Mouse (Mus musculus): ENCODE data around the gene 4930449I24Rik. TPM values are rescaled to one million over a fixed set of nuclear protein-coding genes. Genes with fewer than 3 reads are reported as not detected.
"Not testable (repeated sequence)": the region's sequence is repeated elsewhere in the genome, so short reads cannot be mapped to it uniquely, and the experiment has no call there.

Gene 4930449I24Rik
- polyA plus RNA-seq (2014; fragmentation: Nextera tagmentation; extraction: Ambion mirVana): not detected in 2 replicates

GRCm38 (mm10) chr5:146502099-146502498 is at the start of gene 4930449I24Rik:
Gene 4930449I24Rik (plus strand): TSS chr5:146502399.
- not testable (repeated sequence) for H3K36me3 ChIP-seq (ENCODE audit: control insufficient read depth, insufficient read depth, low read length); ATAC-seq (ENCODE audit: insufficient read depth, low FRiP score, low TSS enrichment); H3K27me3 ChIP-seq (ENCODE audit: control insufficient read depth, insufficient read depth, low read length); H3K4me2 ChIP-seq (ENCODE audit: low read depth); DNase-seq (ENCODE audit: low spot score); H3K9me3 ChIP-seq (ENCODE audit: control insufficient read depth, low read length); H3K4me3 ChIP-seq (ENCODE audit: low read depth, low read length); H3K27ac ChIP-seq (ENCODE audit: low read depth, low read length); H3K9ac ChIP-seq (ENCODE audit: low read length); H3K4me1 ChIP-seq (ENCODE audit: control insufficient read depth, insufficient read depth, low read length)
- no CpG with 5 or more reads among the region's 5 CpGs for WGBS

GRCm38 (mm10) chr5:146453556-146453955 is 48.6 kb upstream of the 4930449I24Rik start:
- Histone ChIP-seq H3K4me1 (ENCODE audit: control insufficient read depth, insufficient read depth, low read length) (no peaks in the 10 kb centered on the region), H3K27ac (ENCODE audit: low read depth, low read length) (no peak overlapping the region), H3K27me3 (ENCODE audit: control insufficient read depth, insufficient read depth, low read length) (no peaks in the 10 kb centered on the region), H3K4me3 (ENCODE audit: low read depth, low read length) (no peak overlapping the region), H3K9ac (ENCODE audit: low read length) (no peak overlapping the region), H3K36me3 (ENCODE audit: control insufficient read depth, insufficient read depth, low read length) (0 out of 2 replicates have a peak, but pooled peaks cover 2% of the 10 kb centered on the region), H3K9me3 (ENCODE audit: control insufficient read depth, low read length) (no peaks in the 10 kb centered on the region), H3K4me2 (ENCODE audit: low read depth) (no peak overlapping the region)
- DNase-seq (ENCODE audit: low spot score) (no peak), ATAC-seq (ENCODE audit: insufficient read depth, low FRiP score, low TSS enrichment) (no peak)
- WGBS: 89% methylated on average over 6 of the region's 6 CpGs

GRCm38 (mm10) chr5:146461612-146462011 is 40.6 kb upstream of the 4930449I24Rik start:
- Histone ChIP-seq H3K4me1 (ENCODE audit: control insufficient read depth, insufficient read depth, low read length) (no peaks in the 10 kb centered on the region), H3K9ac (ENCODE audit: low read length) (no peak overlapping the region), H3K27me3 (ENCODE audit: control insufficient read depth, insufficient read depth, low read length) (no peaks in the 10 kb centered on the region), H3K36me3 (ENCODE audit: control insufficient read depth, insufficient read depth, low read length) (no peaks in the 10 kb centered on the region), H3K27ac (ENCODE audit: low read depth, low read length) (no peak overlapping the region), H3K9me3 (ENCODE audit: control insufficient read depth, low read length) (no peaks in the 10 kb centered on the region), H3K4me2 (ENCODE audit: low read depth) (no peak overlapping the region), H3K4me3 (ENCODE audit: low read depth, low read length) (no peak overlapping the region)
- ATAC-seq (ENCODE audit: insufficient read depth, low FRiP score, low TSS enrichment) (no peak), DNase-seq (ENCODE audit: low spot score) (no peak)
- 86% methylated on average over 8 of the region's 8 CpGs for WGBS

GRCm38 (mm10) chr5:146466663-146467062 is 35.5 kb upstream of the 4930449I24Rik start:
- WGBS: 96% methylated on average over 19 of the region's 19 CpGs
- Histone ChIP-seq H3K27ac (ENCODE audit: low read depth, low read length) (no peak overlapping the region), H3K4me1 (ENCODE audit: control insufficient read depth, insufficient read depth, low read length) (no peaks in the 10 kb centered on the region)

DNA sequence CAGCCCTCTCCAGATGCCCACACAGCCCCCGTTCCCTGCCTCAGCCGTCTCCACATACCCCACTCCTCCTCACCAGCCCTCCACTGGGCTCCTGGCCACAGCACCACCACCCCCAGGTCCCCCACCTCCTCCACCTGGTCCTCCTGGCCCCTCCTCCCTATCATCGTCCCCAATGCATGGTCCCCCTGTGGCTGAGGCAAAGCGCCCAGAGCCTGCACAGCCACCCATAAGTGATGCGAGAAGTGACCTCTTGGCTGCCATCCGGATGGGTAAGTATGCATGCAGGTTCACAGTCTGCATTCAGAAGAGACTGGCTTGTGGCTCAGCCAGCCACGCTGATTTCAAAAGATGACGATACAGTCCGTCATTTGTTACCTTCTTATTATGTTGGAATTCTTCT is 33.9 kb upstream of the 4930449I24Rik start:
- H3K9ac ChIP-seq (ENCODE audit: low read length): no peak overlapping the region
- no peak overlapping the region for H3K4me3 ChIP-seq (ENCODE audit: low read depth, low read length)
- no peaks in the 10 kb centered on the region for H3K27me3 ChIP-seq (ENCODE audit: control insufficient read depth, insufficient read depth, low read length)
- no peak overlapping the region for H3K4me2 ChIP-seq (ENCODE audit: low read depth)
- H3K36me3 ChIP-seq (ENCODE audit: control insufficient read depth, insufficient read depth, low read length): no peaks in the 10 kb centered on the region; the same call in 1 of the 2 replicates
- no peaks in the 10 kb centered on the region for H3K9me3 ChIP-seq (ENCODE audit: control insufficient read depth, low read length)
- H3K27ac ChIP-seq (ENCODE audit: low read depth, low read length): no peak overlapping the region
- 85% methylated on average over 9 of the region's 9 CpGs for whole genome bisulfite sequencing
- ATAC-seq (ENCODE audit: insufficient read depth, low FRiP score, low TSS enrichment) (no peak), DNase-seq (ENCODE audit: low spot score) (no peak)
- no peaks in the 10 kb centered on the region for H3K4me1 ChIP-seq (ENCODE audit: control insufficient read depth, insufficient read depth, low read length)

More at GRCm38 (mm10) chr5:146466663-146467062, 35.5 kb upstream of the 4930449I24Rik start:
- Histone ChIP-seq H3K4me2 (ENCODE audit: low read depth) (no peak overlapping the region), H3K36me3 (ENCODE audit: control insufficient read depth, insufficient read depth, low read length) (no peaks in the 10 kb centered on the region; the same call in 1 of the 2 replicates), H3K9me3 (ENCODE audit: control insufficient read depth, low read length) (no peaks in the 10 kb centered on the region), H3K27me3 (ENCODE audit: control insufficient read depth, insufficient read depth, low read length) (no peaks in the 10 kb centered on the region), H3K4me3 (ENCODE audit: low read depth, low read length) (no peak overlapping the region), H3K9ac (ENCODE audit: low read length) (no peak overlapping the region)
- DNase-seq (ENCODE audit: low spot score) (no peak), ATAC-seq (ENCODE audit: insufficient read depth, low FRiP score, low TSS enrichment) (no peak)

DNA sequence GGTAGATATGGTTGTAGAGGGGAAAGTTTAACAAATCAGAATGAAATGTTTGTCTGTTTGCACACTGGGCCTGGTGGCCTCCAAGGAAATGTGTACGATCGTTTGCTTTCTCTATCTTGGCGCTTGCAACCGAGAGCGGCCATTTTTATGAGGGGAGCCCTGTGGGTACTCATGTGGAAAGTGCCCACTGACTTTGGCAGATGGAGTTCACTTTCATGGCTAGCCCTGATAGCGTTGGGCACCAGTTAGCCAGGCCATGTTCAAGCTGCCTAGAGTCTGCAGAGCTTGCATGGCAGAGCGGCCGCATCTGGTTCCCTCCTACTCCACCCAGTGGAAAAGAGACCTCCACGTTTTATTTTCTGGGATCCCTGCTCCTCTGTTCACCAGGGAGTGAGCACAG is 31.4 kb upstream of the 4930449I24Rik start:
- DNase-seq (ENCODE audit: low spot score) (no peak), ATAC-seq (ENCODE audit: insufficient read depth, low FRiP score, low TSS enrichment) (no peak)
- H3K9me3 ChIP-seq (ENCODE audit: control insufficient read depth, low read length): no peaks in the 10 kb centered on the region
- H3K4me2 ChIP-seq (ENCODE audit: low read depth): no peak overlapping the region
- no peaks in the 10 kb centered on the region for H3K4me1 ChIP-seq (ENCODE audit: control insufficient read depth, insufficient read depth, low read length)
- H3K36me3 ChIP-seq (ENCODE audit: control insufficient read depth, insufficient read depth, low read length): no peaks in the 10 kb centered on the region; the same call in 1 of the 2 replicates
- H3K4me3 ChIP-seq (ENCODE audit: low read depth, low read length): no peak overlapping the region
- 92% methylated on average over 9 of the region's 9 CpGs for WGBS
- H3K27me3 ChIP-seq (ENCODE audit: control insufficient read depth, insufficient read depth, low read length): no peaks in the 10 kb centered on the region
- no peak overlapping the region for H3K27ac ChIP-seq (ENCODE audit: low read depth, low read length)
- H3K9ac ChIP-seq (ENCODE audit: low read length): no peak overlapping the region

DNA sequence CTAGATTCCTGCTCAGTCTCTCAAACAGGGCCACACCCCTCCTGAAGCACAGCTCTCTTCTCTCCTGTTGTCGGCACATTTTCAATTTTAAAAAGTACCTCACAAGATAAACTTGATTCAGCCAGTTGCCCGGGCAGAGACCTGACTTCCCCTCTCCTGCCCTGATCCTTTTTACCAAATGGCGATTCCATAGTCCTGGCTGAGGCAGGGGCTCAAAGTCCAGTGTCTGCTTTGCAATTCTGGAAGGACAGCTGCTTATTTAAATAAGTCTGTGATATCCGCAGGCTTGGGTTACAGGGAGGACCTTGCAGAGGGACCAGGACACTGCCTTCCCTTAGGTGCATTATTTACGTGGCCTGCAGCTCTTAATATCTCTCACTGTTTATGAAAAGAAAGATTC is 30.9 kb upstream of the 4930449I24Rik start:
- Histone ChIP-seq H3K9me3 (ENCODE audit: control insufficient read depth, low read length) (no peaks in the 10 kb centered on the region), H3K27me3 (ENCODE audit: control insufficient read depth, insufficient read depth, low read length) (no peaks in the 10 kb centered on the region), H3K27ac (ENCODE audit: low read depth, low read length) (no peak overlapping the region), H3K4me1 (ENCODE audit: control insufficient read depth, insufficient read depth, low read length) (no peaks in the 10 kb centered on the region), H3K4me2 (ENCODE audit: low read depth) (no peak overlapping the region), H3K36me3 (ENCODE audit: control insufficient read depth, insufficient read depth, low read length) (no peaks in the 10 kb centered on the region; the same call in 1 of the 2 replicates), H3K9ac (ENCODE audit: low read length) (no peak overlapping the region), H3K4me3 (ENCODE audit: low read depth, low read length) (no peak overlapping the region)
- no peak for DNase-seq (ENCODE audit: low spot score)
- no peak for ATAC-seq (ENCODE audit: insufficient read depth, low FRiP score, low TSS enrichment)
- WGBS: 91% methylated on average over 5 of the region's 5 CpGs

- no peak for DNase-seq (ENCODE audit: low spot score)
- Histone ChIP-seq H3K27ac (ENCODE audit: low read depth, low read length) (no peak overlapping the region), H3K4me1 (ENCODE audit: control insufficient read depth, insufficient read depth, low read length) (no peaks in the 10 kb centered on the region), H3K36me3 (ENCODE audit: control insufficient read depth, insufficient read depth, low read length) (no peaks in the 10 kb centered on the region; the same call in 1 of the 2 replicates), H3K27me3 (ENCODE audit: control insufficient read depth, insufficient read depth, low read length) (no peaks in the 10 kb centered on the region), H3K9ac (ENCODE audit: low read length) (no peak overlapping the region), H3K4me3 (ENCODE audit: low read depth, low read length) (no peak overlapping the region), H3K9me3 (ENCODE audit: control insufficient read depth, low read length) (no peaks in the 10 kb centered on the region), H3K4me2 (ENCODE audit: low read depth) (no peak overlapping the region)
- ATAC-seq (ENCODE audit: insufficient read depth, low FRiP score, low TSS enrichment): no peak
- 94% methylated on average over 12 of the region's 12 CpGs for WGBS
Observed at GRCm38 (mm10) chr5:146471821-146472220, 30.4 kb upstream of the 4930449I24Rik start.

DNA sequence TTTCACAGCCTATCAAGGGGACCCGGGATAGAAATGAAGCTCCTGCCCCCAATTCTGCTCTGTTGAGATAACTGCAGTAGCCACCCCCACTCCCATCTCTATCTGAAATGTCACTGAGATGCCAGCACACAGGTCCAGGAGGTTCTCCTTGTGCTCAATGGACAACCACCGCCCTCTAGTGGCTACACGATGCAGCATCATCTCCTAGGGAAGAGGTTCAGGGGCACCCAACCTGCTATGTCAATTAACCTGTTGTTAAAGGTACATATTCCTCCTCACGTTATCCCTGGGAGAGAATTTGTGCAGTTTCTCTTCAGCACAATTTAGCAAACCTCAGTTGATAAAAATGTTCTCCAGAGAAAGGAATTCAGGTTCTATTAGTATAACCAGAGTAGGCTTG is 22.6 kb upstream of the 4930449I24Rik start:
- H3K4me2 ChIP-seq (ENCODE audit: low read depth); H3K9ac ChIP-seq (ENCODE audit: low read length); ATAC-seq (ENCODE audit: insufficient read depth, low FRiP score, low TSS enrichment); H3K4me3 ChIP-seq (ENCODE audit: low read depth, low read length); H3K27me3 ChIP-seq (ENCODE audit: control insufficient read depth, insufficient read depth, low read length); H3K27ac ChIP-seq (ENCODE audit: low read depth, low read length); H3K9me3 ChIP-seq (ENCODE audit: control insufficient read depth, low read length); H3K36me3 ChIP-seq (ENCODE audit: control insufficient read depth, insufficient read depth, low read length); DNase-seq (ENCODE audit: low spot score); H3K4me1 ChIP-seq (ENCODE audit: control insufficient read depth, insufficient read depth, low read length): not testable (repeated sequence)
- 11% methylated on average over 4 of the region's 4 CpGs for WGBS

Data from neural tube, embryonic 11.5 days (tissue).